In genomic region chr5:12383960-12384285, GRCm38 (mm10) we compare ENCODE assay signal across 8 mouse cellular contexts. TPM values are rescaled to one million over a fixed set of nuclear protein-coding genes. Genes with fewer than 3 reads are reported as not detected.
DNase-seq lines count a peak whose midpoint lies in the region; ATAC-seq and TF ChIP-seq lines count a peak whose summit lies in the region.

No protein-coding gene starts in this region.

- DNase-seq in lung, postnatal 0 days (ENCODE audit: low spot score) = no peak
- no peak for DNase-seq in lung, postnatal 14 days
- no peak for DNase-seq in yolk sac, embryonic 10.5 days (ENCODE audit: low spot score)
- DNase-seq in thymus, adult 18-20 months = no peak

- H3K4me1 ChIP-seq in lung, postnatal 0 days (ENCODE audit: insufficient read depth, low read depth, low read length) = no peaks in the 10 kb centered on the region; the same call in 1 of the 2 replicates
- H3K4me1 ChIP-seq in forebrain, embryonic 16.5 days (replicated peaks; ENCODE audit: control insufficient read depth, insufficient read depth, low read length) = peaks cover 9% of the 10 kb centered on the region
- H3K4me1 ChIP-seq in limb, embryonic 13.5 days = no peaks in the 10 kb centered on the region
- no peaks in the 10 kb centered on the region for H3K4me1 ChIP-seq in stomach, embryonic 14.5 days (ENCODE audit: control insufficient read depth, insufficient read depth, low read length)

- TF ChIP-seq CTCF in lung, postnatal 0 days (IDR thresholded peaks at IDR 0.05) = no peak

- H3K4me2 ChIP-seq in lung, postnatal 0 days (replicated peaks; ENCODE audit: low read depth, low read length) = peak overlapping the region; percentile 86
- H3K4me2 ChIP-seq in forebrain, embryonic 16.5 days (ENCODE audit: low read length) = peak overlapping the region; percentile 96
- peak overlapping the region; percentile 79 for H3K4me2 ChIP-seq in limb, embryonic 13.5 days (replicated peaks)
- peak overlapping the region; percentile 94 for H3K4me2 ChIP-seq in stomach, embryonic 14.5 days (replicated peaks; ENCODE audit: low read depth, low read length)

- H3K27me3 ChIP-seq in lung, postnatal 0 days (replicated peaks; ENCODE audit: insufficient read depth, low read length) = no peaks in the 10 kb centered on the region
- peaks cover 2% of the 10 kb centered on the region for H3K27me3 ChIP-seq in forebrain, embryonic 16.5 days (replicated peaks; ENCODE audit: control insufficient read depth, insufficient read depth, low read length)
- H3K27me3 ChIP-seq in limb, embryonic 13.5 days = peaks cover 13% of the 10 kb centered on the region
- peaks cover 3% of the 10 kb centered on the region; the same call in 1 of the 2 replicates for H3K27me3 ChIP-seq in stomach, embryonic 14.5 days (ENCODE audit: control insufficient read depth, insufficient read depth, low read length)

- H3K9me3 ChIP-seq in lung, postnatal 0 days (ENCODE audit: low read length) = no peaks in the 10 kb centered on the region
- no peaks in the 10 kb centered on the region for H3K9me3 ChIP-seq in forebrain, embryonic 16.5 days (ENCODE audit: control insufficient read depth, low read length)
- no peaks in the 10 kb centered on the region for H3K9me3 ChIP-seq in limb, embryonic 13.5 days
- H3K9me3 ChIP-seq in stomach, embryonic 14.5 days (ENCODE audit: control insufficient read depth, low read depth, low read length) = no peaks in the 10 kb centered on the region

- 0 out of 2 replicates have a peak overlapping the region, but pooled peaks have one; percentile 29 for H3K9ac ChIP-seq in lung, postnatal 0 days (replicated peaks; ENCODE audit: low read depth)
- H3K9ac ChIP-seq in forebrain, embryonic 16.5 days (replicated peaks; ENCODE audit: low read depth, low read length) = peak overlapping the region; percentile 58
- peak overlapping the region; percentile 79 for H3K9ac ChIP-seq in limb, embryonic 13.5 days
- peak overlapping the region; percentile 57 for H3K9ac ChIP-seq in stomach, embryonic 14.5 days (replicated peaks; ENCODE audit: low read depth, low read length)

- no peaks in the 10 kb centered on the region for H3K36me3 ChIP-seq in lung, postnatal 0 days (ENCODE audit: insufficient read depth, low read length)
- no peaks in the 10 kb centered on the region for H3K36me3 ChIP-seq in forebrain, embryonic 16.5 days (ENCODE audit: control insufficient read depth, insufficient read depth)
- no peaks in the 10 kb centered on the region for H3K36me3 ChIP-seq in limb, embryonic 13.5 days
- H3K36me3 ChIP-seq in stomach, embryonic 14.5 days (ENCODE audit: control insufficient read depth, insufficient read depth, low read length) = no peaks in the 10 kb centered on the region

- 2% methylated on average over 10 of the region's 10 CpGs for WGBS in lung, postnatal 0 days
- WGBS in forebrain, embryonic 16.5 days = under 1% methylated on average over 10 of the region's 10 CpGs
- WGBS in limb, embryonic 13.5 days = 2% methylated on average over 10 of the region's 10 CpGs
- under 1% methylated on average over 9 of the region's 10 CpGs for WGBS in stomach, embryonic 14.5 days

- TF ChIP-seq EP300 in lung, postnatal 0 days (IDR thresholded peaks at IDR 0.05) = no peak

- peak overlapping the region; percentile 56 for H3K4me3 ChIP-seq in lung, postnatal 0 days (ENCODE audit: low read depth, low read length)
- peak overlapping the region; percentile 63 for H3K4me3 ChIP-seq in forebrain, embryonic 16.5 days (replicated peaks; ENCODE audit: low read length)
- H3K4me3 ChIP-seq in limb, embryonic 13.5 days = peak overlapping the region; percentile 64
- peak overlapping the region; percentile 60 for H3K4me3 ChIP-seq in stomach, embryonic 14.5 days (ENCODE audit: low read depth, low read length)

- no peak overlapping the region for H3K27ac ChIP-seq in lung, postnatal 0 days (ENCODE audit: low read length)
- H3K27ac ChIP-seq in forebrain, embryonic 16.5 days (ENCODE audit: low read length) = no peak overlapping the region
- H3K27ac ChIP-seq in limb, embryonic 13.5 days = peak overlapping the region; percentile 39; the same call in 1 of the 2 replicates
- H3K27ac ChIP-seq in stomach, embryonic 14.5 days (ENCODE audit: low read length) = no peak overlapping the region

- peak; percentile 6; the same call in 1 of the 2 replicates for ATAC-seq in lung, postnatal 0 days
- no peak for ATAC-seq in forebrain, embryonic 16.5 days
- ATAC-seq in limb, embryonic 13.5 days (ENCODE audit: low FRiP score, low read depth) = no peak; the same call in 1 of the 2 replicates
- ATAC-seq in stomach, embryonic 14.5 days (ENCODE audit: insufficient number of reproducible peaks, insufficient read depth, low FRiP score, low read depth) = no peak
- ATAC-seq in megakaryocyte progenitor cell, adult 5-6 weeks (replicated peaks; ENCODE audit: poor library complexity) = no peak

RNA-seq across cellular contexts. Expression of gene Sema3d, which starts 0.7 kb away (rescaled TPM):
- 3.4 TPM in 2 replicates for polyA plus RNA-seq in lung, postnatal 0 days (2015; fragmentation: Nextera tagmentation; extraction: Ambion mirVana)
- polyA plus RNA-seq in forebrain, embryonic 16.5 days (2015; fragmentation: Nextera tagmentation; extraction: Ambion mirVana) = 1.8 and 2.3 TPM in 2 replicates
- polyA plus RNA-seq in limb, embryonic 13.5 days (2015; fragmentation: Nextera tagmentation; extraction: Ambion mirVana) = 23.7 TPM in 2 replicates
- 28.4 and 29.8 TPM in 2 replicates for polyA plus RNA-seq in stomach, embryonic 14.5 days (2014; fragmentation: Nextera tagmentation; extraction: Ambion mirVana)
- 0.27 TPM in 1 of 2 replicates, not detected in the other for total RNA-seq in megakaryocyte progenitor cell, adult 5-6 weeks (2015)
- total RNA-seq in megakaryocyte progenitor cell, adult 5-6 weeks (2017) = 0.88 TPM in 1 of 2 replicates, not detected in the other

Comparison
In these comparisons a context has a peak if more than half of its experiments do, and no peak if none do; other contexts are left out.
1. H3K9ac ChIP-seq: peak in every context shown above with its lines; median percentile 79 in limb, embryonic 13.5 days; 58 in forebrain, embryonic 16.5 days; 57 in stomach, embryonic 14.5 days; 29 in lung, postnatal 0 days.